Mouse (Mus musculus) kidney, embryonic 15.5 days (tissue): ENCODE results near the gene Gm20431. TPM values are rescaled to one million over a fixed set of nuclear protein-coding genes. Genes with fewer than 3 reads are reported as not detected.
A peak's percentile ranks its signal among the peaks of the same experiment; 100 is the strongest.

ENCODE experiments used
- ATAC-seq: fragments of 200-750 bp; cut with Nextera tagmentation; replicated peaks from 2 replicates; pipeline ENCODE4 v1.8.0; 2017; ENCODE audit warnings: moderate TSS enrichment; ENCODE audit not compliant: low FRiP score
- H3K27ac ChIP-seq: fragments of 300-500 bp; sonication (generic); 2 replicates; pipeline ENCODE4 v1.5.1; 2015; ENCODE audit warnings: mild to moderate bottlenecking, inconsistent platforms
- H3K27me3 ChIP-seq: fragments of 300-500 bp; sonication (generic); 2 replicates; pipeline ENCODE4 v1.6.1; 2015; ENCODE audit warnings: inconsistent platforms
- H3K36me3 ChIP-seq: fragments of 300-500 bp; sonication (generic); 2 replicates; pipeline ENCODE4 v1.6.1; 2015; ENCODE audit warnings: inconsistent platforms
- H3K4me1 ChIP-seq: fragments of 300-500 bp; sonication (generic); 2 replicates; pipeline ENCODE4 v1.6.1; 2015; ENCODE audit warnings: inconsistent platforms
- H3K4me2 ChIP-seq: fragments of 300-500 bp; sonication (generic); 2 replicates; pipeline ENCODE4 v1.6.1; 2015; ENCODE audit warnings: moderate library complexity, mild to moderate bottlenecking, inconsistent platforms
- H3K4me3 ChIP-seq: fragments of 300-500 bp; sonication (generic); replicated peaks from 2 replicates; pipeline ENCODE4 v1.5.1; 2015; ENCODE audit warnings: mild to moderate bottlenecking, inconsistent platforms
- H3K9ac ChIP-seq: fragments of 300-500 bp; sonication (generic); 2 replicates; pipeline ENCODE4 v1.6.1; 2015; ENCODE audit warnings: mild to moderate bottlenecking, inconsistent platforms
- H3K9me3 ChIP-seq: fragments of 300-500 bp; sonication (generic); replicated peaks from 2 replicates; pipeline ENCODE4 v1.6.1; 2016; ENCODE audit warnings: inconsistent platforms
- WGBS: fragments of 180-500 bp; shearing (Covaris S2); methylation state at CpG from one replicate; pipeline ENCODE4 v1.1.7; 2015; ENCODE audit warnings: mixed read lengths; 5-methylcytosine and 5-hydroxymethylcytosine counted together
- polyA plus RNA-seq: library from polyadenylated mRNA; unstranded; fragments of >200 nt; fragmentation: Nextera tagmentation; extraction: Ambion mirVana; gene quantifications from 2 replicates; pipeline ENCODE4 v1.2.1, GENCODE M21; 2015

Gene Gm20431
- polyA plus RNA-seq, 1 experiment from 2014 or later, result 12.1 TPM

- Histone ChIP-seq H3K9me3 (no peaks in the 10 kb centered on the region), H3K4me1 (peaks cover 59% of the 10 kb centered on the region), H3K4me2 (no peak overlapping the region), H3K27me3 (no peaks in the 10 kb centered on the region), H3K4me3 (no peak overlapping the region), H3K36me3 (no peaks in the 10 kb centered on the region), H3K27ac (no peak overlapping the region), H3K9ac (no peak overlapping the region)
- no peak for ATAC-seq
- 58% methylated on average over 8 of the region's 8 CpGs for WGBS
These were observed 60.8 kb downstream of the Gm20431 start for GRCm38 (mm10) chr2:167600481-167600995.

- ATAC-seq, result no peak
- H3K9me3 ChIP-seq, result no peaks in the 10 kb centered on the region
- H3K9ac ChIP-seq, result no peak overlapping the region
- H3K36me3 ChIP-seq, result no peaks in the 10 kb centered on the region
- H3K4me1 ChIP-seq, result peaks cover 60% of the 10 kb centered on the region
- no peaks in the 10 kb centered on the region for H3K27me3 ChIP-seq
- no peak overlapping the region for H3K4me3 ChIP-seq
- no peak overlapping the region for H3K27ac ChIP-seq
- 61% methylated on average over 6 of the region's 6 CpGs for WGBS
- H3K4me2 ChIP-seq, result no peak overlapping the region
These were observed 61.4 kb downstream of the Gm20431 start for GRCm38 (mm10) chr2:167599917-167600316.

GRCm38 (mm10) chr2:167599195-167599594 lies 62.1 kb downstream of the Gm20431 start:
- no peak for ATAC-seq
- H3K9me3 ChIP-seq, result no peaks in the 10 kb centered on the region
- no peak overlapping the region for H3K4me3 ChIP-seq
- no peak overlapping the region for H3K27ac ChIP-seq
- 75% methylated on average over 5 of the region's 5 CpGs for WGBS
- no peak overlapping the region for H3K4me2 ChIP-seq
- H3K4me1 ChIP-seq, result peaks cover 63% of the 10 kb centered on the region
- H3K27me3 ChIP-seq, result no peaks in the 10 kb centered on the region
- H3K36me3 ChIP-seq, result no peaks in the 10 kb centered on the region
- no peak overlapping the region for H3K9ac ChIP-seq

GRCm38 (mm10) chr2:167597492-167598186 lies 63.7 kb downstream of the Gm20431 start:
- Histone ChIP-seq H3K27me3 (no peaks in the 10 kb centered on the region), H3K4me3 (peak overlapping the region; percentile 25), H3K9me3 (no peaks in the 10 kb centered on the region), H3K4me2 (peak overlapping the region; percentile 56), H3K4me1 (peaks cover 76% of the 10 kb centered on the region), H3K36me3 (no peaks in the 10 kb centered on the region), H3K27ac (peak overlapping the region; percentile 90), H3K9ac (peak overlapping the region; percentile 36)
- ATAC-seq, result peak; percentile 72
- WGBS, result 15% methylated on average over 39 of the region's 40 CpGs

- peak overlapping the region; percentile 90 for H3K27ac ChIP-seq
- H3K9me3 ChIP-seq, result no peaks in the 10 kb centered on the region
- H3K4me2 ChIP-seq, result peak overlapping the region; percentile 56
- WGBS, result 23% methylated on average over 27 of the region's 27 CpGs
- peak; percentile 2; the same call in 1 of the 2 replicates for ATAC-seq
- H3K4me3 ChIP-seq, result peak overlapping the region; percentile 25
- no peaks in the 10 kb centered on the region for H3K36me3 ChIP-seq
- peak overlapping the region; percentile 36 for H3K9ac ChIP-seq
- H3K4me1 ChIP-seq, result peaks cover 76% of the 10 kb centered on the region
- no peaks in the 10 kb centered on the region for H3K27me3 ChIP-seq
These were observed 64.4 kb downstream of the Gm20431 start for GRCm38 (mm10) chr2:167596726-167597491.

GRCm38 (mm10) chr2:167596262-167596661 lies 65.0 kb downstream of the Gm20431 start:
- ATAC-seq, result no peak
- 32% methylated on average over 3 of the region's 4 CpGs for WGBS
- Histone ChIP-seq H3K27ac (peak overlapping the region; percentile 90), H3K36me3 (no peaks in the 10 kb centered on the region), H3K4me2 (no peak overlapping the region), H3K4me1 (peaks cover 80% of the 10 kb centered on the region), H3K9me3 (no peaks in the 10 kb centered on the region), H3K4me3 (no peak overlapping the region), H3K9ac (no peak overlapping the region), H3K27me3 (no peaks in the 10 kb centered on the region)

GRCm38 (mm10) chr2:167595761-167596171 lies 65.5 kb downstream of the Gm20431 start:
- ATAC-seq, result peak; percentile 0; the same call in 1 of the 2 replicates
- WGBS, result 21% methylated on average over 14 of the region's 14 CpGs
- H3K9ac ChIP-seq, result no peak overlapping the region
- H3K36me3 ChIP-seq, result no peaks in the 10 kb centered on the region
- peaks cover 81% of the 10 kb centered on the region for H3K4me1 ChIP-seq
- H3K27ac ChIP-seq, result peak overlapping the region; percentile 90
- H3K4me3 ChIP-seq, result no peak overlapping the region
- no peaks in the 10 kb centered on the region for H3K9me3 ChIP-seq
- H3K4me2 ChIP-seq, result no peak overlapping the region
- no peaks in the 10 kb centered on the region for H3K27me3 ChIP-seq

- Histone ChIP-seq H3K27ac (peak overlapping the region; percentile 90), H3K4me3 (no peak overlapping the region), H3K9me3 (no peaks in the 10 kb centered on the region), H3K27me3 (no peaks in the 10 kb centered on the region), H3K36me3 (no peaks in the 10 kb centered on the region), H3K4me2 (no peak overlapping the region; the same call in 1 of the 2 replicates), H3K9ac (no peak overlapping the region), H3K4me1 (peaks cover 76% of the 10 kb centered on the region)
- WGBS, result 10% methylated on average over 10 of the region's 10 CpGs
- peak; percentile 50 for ATAC-seq
These were observed 66.8 kb downstream of the Gm20431 start for GRCm38 (mm10) chr2:167594444-167594934.

GRCm38 (mm10) chr2:167593551-167594250 lies 67.6 kb downstream of the Gm20431 start:
- no peak overlapping the region for H3K9ac ChIP-seq
- H3K4me3 ChIP-seq, result no peak overlapping the region
- ATAC-seq, result no peak
- H3K4me1 ChIP-seq, result peaks cover 77% of the 10 kb centered on the region
- no peaks in the 10 kb centered on the region for H3K9me3 ChIP-seq
- no peak overlapping the region for H3K4me2 ChIP-seq
- no peaks in the 10 kb centered on the region for H3K36me3 ChIP-seq
- WGBS, result 73% methylated on average over 4 of the region's 4 CpGs
- H3K27me3 ChIP-seq, result no peaks in the 10 kb centered on the region
- H3K27ac ChIP-seq, result peak overlapping the region; percentile 90

GRCm38 (mm10) chr2:167588774-167589577 lies 72.3 kb downstream of the Gm20431 start:
- Histone ChIP-seq H3K4me3 (peak overlapping the region; percentile 24), H3K9me3 (no peaks in the 10 kb centered on the region), H3K4me2 (peak overlapping the region; percentile 50), H3K4me1 (peaks cover 67% of the 10 kb centered on the region), H3K27ac (peak overlapping the region; percentile 85), H3K36me3 (no peaks in the 10 kb centered on the region), H3K9ac (peak overlapping the region; percentile 21; the same call in 1 of the 2 replicates), H3K27me3 (no peaks in the 10 kb centered on the region)
- peak; percentile 51; the same call in 1 of the 2 replicates for ATAC-seq
- WGBS, result 14% methylated on average over 21 of the region's 21 CpGs

GRCm38 (mm10) chr2:167586976-167587375 lies 74.3 kb downstream of the Gm20431 start:
- WGBS, result 11% methylated on average over 9 of the region's 9 CpGs
- H3K27me3 ChIP-seq, result no peaks in the 10 kb centered on the region
- peaks cover 76% of the 10 kb centered on the region for H3K4me1 ChIP-seq
- no peak overlapping the region for H3K4me2 ChIP-seq
- no peak overlapping the region for H3K4me3 ChIP-seq
- peak overlapping the region; percentile 81 for H3K27ac ChIP-seq
- ATAC-seq, result no peak
- H3K9ac ChIP-seq, result no peak overlapping the region
- no peaks in the 10 kb centered on the region for H3K36me3 ChIP-seq
- H3K9me3 ChIP-seq, result no peaks in the 10 kb centered on the region
